Comparison of ENCODE assay signal across 8 mouse cellular contexts in genomic region chr8:22047699-22048464, GRCm38 (mm10). TPM values are rescaled to one million over a fixed set of nuclear protein-coding genes. Genes with fewer than 3 reads are reported as not detected.
DNase-seq lines count a peak whose midpoint lies in the region; ATAC-seq and TF ChIP-seq lines count a peak whose summit lies in the region.

No protein-coding gene starts in this region.

- TF ChIP-seq CTCF in G1E (IDR thresholded peaks at IDR 0.05; ENCODE audit: low read depth, low read length) = peak; percentile 54; the same call in 1 of the 2 replicates

- no peaks in the 10 kb centered on the region for H3K27me3 ChIP-seq in heart, embryonic 12.5 days (replicated peaks)
- H3K27me3 ChIP-seq in G1E (ENCODE audit: insufficient read depth, low read length) = no peaks in the 10 kb centered on the region
- H3K27me3 ChIP-seq in heart, embryonic 14.5 days (ENCODE audit: control insufficient read depth, insufficient read depth, low read length) = no peaks in the 10 kb centered on the region
- no peaks in the 10 kb centered on the region for H3K27me3 ChIP-seq in kidney, embryonic 14.5 days (ENCODE audit: control insufficient read depth, insufficient read depth, low read length)
- no peaks in the 10 kb centered on the region for H3K27me3 ChIP-seq in lung, embryonic 15.5 days

- no peaks in the 10 kb centered on the region for H3K4me1 ChIP-seq in heart, embryonic 12.5 days (replicated peaks)
- H3K4me1 ChIP-seq in G1E (ENCODE audit: insufficient read depth, low read depth, low read length) = peaks cover 13% of the 10 kb centered on the region; the same call in 1 of the 2 replicates
- H3K4me1 ChIP-seq in heart, embryonic 14.5 days (ENCODE audit: control insufficient read depth in 2 of 2, insufficient read depth in 2 of 2, low read length in 2 of 2) = no peaks in the 10 kb centered on the region
- no peaks in the 10 kb centered on the region for H3K4me1 ChIP-seq in kidney, embryonic 14.5 days (ENCODE audit: control insufficient read depth, insufficient read depth, low read length)
- H3K4me1 ChIP-seq in lung, embryonic 15.5 days = no peaks in the 10 kb centered on the region

- WGBS in heart, embryonic 12.5 days = 70% methylated on average over 2 of the region's 2 CpGs
- WGBS in heart, embryonic 14.5 days = 64% methylated on average over 2 of the region's 2 CpGs
- WGBS in kidney, embryonic 14.5 days = 54% methylated on average over 2 of the region's 2 CpGs
- WGBS in lung, embryonic 15.5 days = 62% methylated on average over 2 of the region's 2 CpGs

- ATAC-seq in heart, embryonic 12.5 days (ENCODE audit: insufficient number of reproducible peaks, low FRiP score) = 0 out of 2 replicates have a peak, but pooled peaks have one; percentile 48
- ATAC-seq in G1E (ENCODE audit: extremely low read depth, insufficient number of reproducible peaks, low FRiP score, poor library complexity, severe bottlenecking) = peak; percentile 60
- ATAC-seq in heart, embryonic 14.5 days (ENCODE audit: insufficient number of reproducible peaks, insufficient read depth, low FRiP score, low read depth) = peak; percentile 39; the same call in 1 of the 2 replicates
- ATAC-seq in kidney, embryonic 14.5 days (ENCODE audit: low FRiP score, low TSS enrichment) = peak; percentile 78
- ATAC-seq in lung, embryonic 15.5 days (ENCODE audit: borderline replicate concordance, extremely low read depth, low FRiP score, low TSS enrichment) = peak; percentile 39; the same call in 1 of the 2 replicates

- no peak overlapping the region for H3K27ac ChIP-seq in heart, embryonic 12.5 days (ENCODE audit: poor library complexity, severe bottlenecking)
- H3K27ac ChIP-seq in heart, embryonic 14.5 days (replicated peaks in 1 of 2; ENCODE audit: control insufficient read depth in 1 of 2, insufficient read depth in 1 of 2, low read depth in 2 of 2, low read length in 2 of 2) = no peak overlapping the region
- H3K27ac ChIP-seq in kidney, embryonic 14.5 days (ENCODE audit: low read depth, low read length) = no peak overlapping the region
- no peak overlapping the region for H3K27ac ChIP-seq in lung, embryonic 15.5 days

- no peak overlapping the region for H3K4me2 ChIP-seq in heart, embryonic 12.5 days
- no peak overlapping the region for H3K4me2 ChIP-seq in heart, embryonic 14.5 days (ENCODE audit: low read length)
- H3K4me2 ChIP-seq in kidney, embryonic 14.5 days (replicated peaks; ENCODE audit: low read depth, low read length) = no peak overlapping the region
- no peak overlapping the region for H3K4me2 ChIP-seq in lung, embryonic 15.5 days

- H3K9me3 ChIP-seq in heart, embryonic 12.5 days (replicated peaks) = no peaks in the 10 kb centered on the region
- no peaks in the 10 kb centered on the region for H3K9me3 ChIP-seq in G1E (replicated peaks)
- H3K9me3 ChIP-seq in heart, embryonic 14.5 days (ENCODE audit: control insufficient read depth, low read length) = no peaks in the 10 kb centered on the region
- H3K9me3 ChIP-seq in kidney, embryonic 14.5 days (ENCODE audit: control insufficient read depth, low read length) = no peaks in the 10 kb centered on the region
- H3K9me3 ChIP-seq in lung, embryonic 15.5 days = no peaks in the 10 kb centered on the region

- no peak overlapping the region for H3K9ac ChIP-seq in heart, embryonic 12.5 days
- no peak overlapping the region for H3K9ac ChIP-seq in heart, embryonic 14.5 days (ENCODE audit: low read length)
- no peak overlapping the region for H3K9ac ChIP-seq in kidney, embryonic 14.5 days (ENCODE audit: low read depth, low read length)
- no peak overlapping the region for H3K9ac ChIP-seq in lung, embryonic 15.5 days

- no peak for DNase-seq in heart, adult 11 months
- DNase-seq in G1E (ENCODE audit: low spot score) = peak; percentile 65
- peak; percentile 34 for DNase-seq in cerebellum, adult 9-10 months
- peak; percentile 68 for DNase-seq in retina, postnatal 1 day

- H3K4me3 ChIP-seq in heart, embryonic 12.5 days = no peak overlapping the region
- no peak overlapping the region for H3K4me3 ChIP-seq in G1E (ENCODE audit: low read depth, low read length)
- H3K4me3 ChIP-seq in heart, embryonic 14.5 days (ENCODE audit: control insufficient read depth in 1 of 2, insufficient read depth in 1 of 2, low read depth in 1 of 2, low read length in 2 of 2) = no peak overlapping the region
- H3K4me3 ChIP-seq in kidney, embryonic 14.5 days (ENCODE audit: low read length) = no peak overlapping the region
- H3K4me3 ChIP-seq in lung, embryonic 15.5 days = no peak overlapping the region

- no peaks in the 10 kb centered on the region for H3K36me3 ChIP-seq in heart, embryonic 12.5 days
- H3K36me3 ChIP-seq in G1E (replicated peaks) = peaks cover 53% of the 10 kb centered on the region
- no peaks in the 10 kb centered on the region for H3K36me3 ChIP-seq in heart, embryonic 14.5 days (ENCODE audit: control insufficient read depth, insufficient read depth, low read length)
- H3K36me3 ChIP-seq in kidney, embryonic 14.5 days (ENCODE audit: control insufficient read depth, insufficient read depth, low read length) = no peaks in the 10 kb centered on the region
- no peaks in the 10 kb centered on the region for H3K36me3 ChIP-seq in lung, embryonic 15.5 days

RNA-seq across cellular contexts. Expression of gene Atp7b, which starts 12.2 kb away (rescaled TPM):
- polyA plus RNA-seq in heart, embryonic 12.5 days (2016; fragmentation: Nextera tagmentation; extraction: Ambion mirVana) = 2.4 and 2.9 TPM in 2 replicates
- total RNA-seq in G1E (2014; fragmentation: Nextera tagmentation) = 14.7 and 18.9 TPM in 2 replicates
- 5.9 and 6.6 TPM in 2 replicates for total RNA-seq in G1E (2017)
- polyA plus RNA-seq in G1E (2012) = 5.2 and 6.1 TPM in 2 replicates
- 0.84 and 1.1 TPM in 2 replicates for polyA plus RNA-seq in heart, embryonic 14.5 days (2014; fragmentation: Nextera tagmentation; extraction: Ambion mirVana)
- 0.51 and 0.58 TPM in 2 replicates for polyA plus RNA-seq in kidney, embryonic 14.5 days (2014; fragmentation: Nextera tagmentation; extraction: Ambion mirVana)
- polyA plus RNA-seq in lung, embryonic 15.5 days (2015; fragmentation: Nextera tagmentation; extraction: Ambion mirVana) = 2.4 and 2.7 TPM in 2 replicates

RNA-seq across cellular contexts. Expression of gene Alg11, which starts 12.6 kb away (rescaled TPM):
- 27.9 and 29.1 TPM in 2 replicates for polyA plus RNA-seq in heart, embryonic 12.5 days (2016; fragmentation: Nextera tagmentation; extraction: Ambion mirVana)
- total RNA-seq in G1E (2014; fragmentation: Nextera tagmentation) = 24.4 and 24.7 TPM in 2 replicates
- 30.0 and 32.5 TPM in 2 replicates for total RNA-seq in G1E (2017)
- 0.86 TPM in 2 replicates for polyA plus RNA-seq in G1E (2012)
- polyA plus RNA-seq in heart, embryonic 14.5 days (2014; fragmentation: Nextera tagmentation; extraction: Ambion mirVana) = 17.5 and 20.1 TPM in 2 replicates
- polyA plus RNA-seq in kidney, embryonic 14.5 days (2014; fragmentation: Nextera tagmentation; extraction: Ambion mirVana) = 16.5 and 35.8 TPM in 2 replicates
- 27.3 and 29.8 TPM in 2 replicates for polyA plus RNA-seq in lung, embryonic 15.5 days (2015; fragmentation: Nextera tagmentation; extraction: Ambion mirVana)
